Mouse (Mus musculus): ENCODE measurements at regions not wholly inside any gene's neighbourhood (a gene's known extent, or its start where the extent isn't known, plus 50 kb on each side); places are given as distances from the start of the nearest gene placed in this dataset.
"Not testable (repeated sequence)": the region's sequence is repeated elsewhere in the genome, so short reads cannot be mapped to it uniquely, and the experiment has no call there.

- not testable (repeated sequence) for H3K9me3 ChIP-seq (ENCODE audit: low read length); H3K27ac ChIP-seq (ENCODE audit: low read depth, low read length); DNase-seq; H3K4me1 ChIP-seq (ENCODE audit: insufficient read depth); H3K4me2 ChIP-seq (ENCODE audit: low read depth); H3K9ac ChIP-seq; ATAC-seq; H3K27me3 ChIP-seq (ENCODE audit: insufficient read depth, low read length); H3K4me3 ChIP-seq (ENCODE audit: low read depth, low read length); H3K36me3 ChIP-seq (ENCODE audit: insufficient read depth)
- 33% methylated on average over 1 of the region's 1 CpGs for WGBS
Measured at GRCm38 (mm10) chrX:82249456-82249855, 699.2 kb upstream of the Dmd start.

- not testable (repeated sequence) for H3K27ac ChIP-seq (ENCODE audit: low read depth, low read length); H3K4me3 ChIP-seq (ENCODE audit: low read depth, low read length); H3K4me2 ChIP-seq (ENCODE audit: low read depth); H3K9ac ChIP-seq; H3K27me3 ChIP-seq (ENCODE audit: insufficient read depth, low read length); H3K36me3 ChIP-seq (ENCODE audit: insufficient read depth); ATAC-seq; H3K4me1 ChIP-seq (ENCODE audit: insufficient read depth); DNase-seq; H3K9me3 ChIP-seq (ENCODE audit: low read length)
- WGBS = 80% methylated on average over 4 of the region's 4 CpGs
Measured at GRCm38 (mm10) chrX:82282376-82282775, 666.3 kb upstream of the Dmd start.

GRCm38 (mm10) chrX:82310764-82311492, 637.7 kb upstream of the Dmd start:
- Histone ChIP-seq H3K4me1 (ENCODE audit: insufficient read depth) (no peaks in the 10 kb centered on the region), H3K27ac (ENCODE audit: low read depth, low read length) (no peak overlapping the region), H3K9me3 (ENCODE audit: low read length) (no peaks in the 10 kb centered on the region), H3K4me3 (ENCODE audit: low read depth, low read length) (peak overlapping the region; percentile 29), H3K9ac (no peak overlapping the region), H3K36me3 (ENCODE audit: insufficient read depth) (no peaks in the 10 kb centered on the region), H3K4me2 (ENCODE audit: low read depth) (peak overlapping the region; percentile 48), H3K27me3 (ENCODE audit: insufficient read depth, low read length) (no peaks in the 10 kb centered on the region)
- ATAC-seq (peak; percentile 36; the same call in 1 of the 2 replicates), DNase-seq (peak; percentile 5)
- no peak for TF ChIP-seq CTCF (IDR thresholded peaks at IDR 0.05; ENCODE audit: low read depth)
- WGBS = 24% methylated on average over 18 of the region's 18 CpGs

All from forebrain, postnatal 0 days (tissue).